Mouse (Mus musculus): Measurements from ENCODE around the gene Rsph1. TPM values are rescaled to one million over a fixed set of nuclear protein-coding genes. Genes with fewer than 3 reads are reported as not detected.

Gene Rsph1
- 1 to 10 TPM; 1.0 to 1.2 TPM for total RNA-seq (2021)

GRCm38 (mm10) chr17:31276922-31277918, at the start of gene Rsph1:
Rsph1 (minus strand) TSS chr17:31277383.
- intact Hi-C loops (cut with DNase I): loop anchor here (2.0 kb wide), 2 partner anchors 22 to 30 kb away; no protein-coding TSS in a partner anchor
- DNase-seq: peak; percentile 100

GRCm38 (mm10) chr17:31326220-31326852, 49.2 kb upstream of the Rsph1 start:
- intact Hi-C loops (cut with DNase I): no loop called here
- DNase-seq: no peak

GRCm38 (mm10) chr17:31325451-31326219, 48.5 kb upstream of the Rsph1 start:
- peak in 1 of 2 experiments; percentile 36 for DNase-seq
- intact Hi-C loops (cut with DNase I): no loop called here

- no peak for DNase-seq
- intact Hi-C loops (cut with DNase I): no loop called here
These were observed 47.0 kb upstream of the Rsph1 start for GRCm38 (mm10) chr17:31324227-31324626.

GRCm38 (mm10) chr17:31323379-31323778, 46.2 kb upstream of the Rsph1 start:
- intact Hi-C loops (cut with DNase I): no loop called here

GRCm38 (mm10) chr17:31322446-31322845, 45.3 kb upstream of the Rsph1 start:
- intact Hi-C loops (cut with DNase I): no loop called here
- DNase-seq: no peak

More at GRCm38 (mm10) chr17:31323379-31323778, 46.2 kb upstream of the Rsph1 start:
- no peak for DNase-seq

- DNase-seq: peak in 1 of 2 experiments; percentile 22
- intact Hi-C loops (cut with DNase I): no loop called here
These were observed 44.2 kb upstream of the Rsph1 start for GRCm38 (mm10) chr17:31321425-31321824.

GRCm38 (mm10) chr17:31318906-31319767, 42.0 kb upstream of the Rsph1 start:
- intact Hi-C loops (cut with DNase I): no loop called here

GRCm38 (mm10) chr17:31317521-31318272, 40.5 kb upstream of the Rsph1 start:
- intact Hi-C loops (cut with DNase I): no loop called here
- DNase-seq: no peak

More at GRCm38 (mm10) chr17:31318906-31319767, 42.0 kb upstream of the Rsph1 start:
- no peak for DNase-seq

- no peak for DNase-seq
- intact Hi-C loops (cut with DNase I): no loop called here
These were observed 39.8 kb upstream of the Rsph1 start for GRCm38 (mm10) chr17:31316998-31317397.

- intact Hi-C loops (cut with DNase I): no loop called here
- no peak for DNase-seq
These were observed 38.8 kb upstream of the Rsph1 start for GRCm38 (mm10) chr17:31315993-31316392.

GRCm38 (mm10) chr17:31315046-31315792, 38.0 kb upstream of the Rsph1 start:
- intact Hi-C loops (cut with DNase I): no loop called here
- no peak for DNase-seq

GRCm38 (mm10) chr17:31312648-31313047, 35.5 kb upstream of the Rsph1 start:
- no peak for DNase-seq
- intact Hi-C loops (cut with DNase I): no loop called here

- intact Hi-C loops (cut with DNase I): no loop called here
- DNase-seq: no peak
These were observed 33.9 kb upstream of the Rsph1 start for GRCm38 (mm10) chr17:31311047-31311446.

- no peak for DNase-seq
- intact Hi-C loops (cut with DNase I): loop anchor here (1.0 kb wide), 1 partner anchor 55 kb away; no protein-coding TSS in a partner anchor
These were observed 32.2 kb upstream of the Rsph1 start for GRCm38 (mm10) chr17:31309281-31309793.

GRCm38 (mm10) chr17:31308291-31308816, 31.2 kb upstream of the Rsph1 start:
- no peak for DNase-seq
- intact Hi-C loops (cut with DNase I): no loop called here

GRCm38 (mm10) chr17:31307756-31308155, 30.6 kb upstream of the Rsph1 start:
- DNase-seq: no peak

GRCm38 (mm10) chr17:31305776-31306120, 28.6 kb upstream of the Rsph1 start:
- intact Hi-C loops (cut with DNase I): loop anchor here (2.0 kb wide), 1 partner anchor 29 kb away; the partner anchor contains the start of gene Rsph1
- no peak for DNase-seq

More at GRCm38 (mm10) chr17:31307756-31308155, 30.6 kb upstream of the Rsph1 start:
- intact Hi-C loops (cut with DNase I): loop anchor here (2.0 kb wide), 1 partner anchor 31 kb away; the partner anchor contains the start of gene Rsph1
